Mouse (Mus musculus): ENCODE results near the gene Dusp16.

DNA sequence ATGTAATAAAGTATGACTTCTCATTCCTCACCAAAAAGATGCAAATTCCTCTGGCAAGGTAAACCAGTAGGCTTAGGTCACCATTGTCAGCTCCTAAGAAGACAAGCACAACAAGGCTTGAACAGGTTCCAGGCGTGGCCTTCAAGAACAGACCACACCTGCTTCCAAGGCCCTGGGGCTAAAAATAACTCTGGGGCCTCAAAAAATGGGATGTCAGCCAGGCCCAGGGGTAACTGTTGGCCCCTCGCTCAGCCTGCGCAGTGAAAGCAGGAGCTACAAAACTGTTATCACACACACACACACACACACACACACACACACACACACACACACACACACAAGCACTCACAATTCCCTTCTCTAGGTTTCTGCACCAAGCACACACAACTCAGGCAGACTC lies 18.5 kb downstream of the Dusp16 start:
- TF ChIP-seq POLR2A (IDR thresholded peaks at IDR 0.05; ENCODE audit: insufficient read length, low read depth) (no peak), USF1 (IDR thresholded peaks at IDR 0.05; ENCODE audit: low read depth) (no peak), E2F4 (IDR thresholded peaks at IDR 0.05; ENCODE audit: insufficient read depth) (no peak), POLR2AphosphoS2 (IDR thresholded peaks at IDR 0.05; ENCODE audit: insufficient read length, low read depth) (no peak), MYOG (IDR thresholded peaks at IDR 0.05; ENCODE audit: control insufficient read depth in 1 of 3, insufficient read depth in 1 of 3, insufficient read length in 2 of 3, low read depth in 2 of 3) (no peak), CEBPB (IDR thresholded peaks at IDR 0.05; ENCODE audit: insufficient read depth, poor library complexity, severe bottlenecking) (no peak), SRF (IDR thresholded peaks at IDR 0.05; ENCODE audit: control insufficient read depth, insufficient read length, low read depth) (no peak), MYOD1 (IDR thresholded peaks at IDR 0.05; ENCODE audit: control insufficient read depth in 1 of 3, insufficient read length in 2 of 3, low read depth in 2 of 3) (no peak), TCF12 (IDR thresholded peaks at IDR 0.05; ENCODE audit: insufficient read depth, poor library complexity, severe bottlenecking) (no peak), MAX (IDR thresholded peaks at IDR 0.05; ENCODE audit: low read depth) (no peak), REST (IDR thresholded peaks at IDR 0.05; ENCODE audit: insufficient read depth, insufficient read length) (no peak)
